Mouse (Mus musculus) embryonic fibroblast, embryonic 13.5 days (primary cell): ENCODE measurements at regions not wholly inside any gene's neighbourhood (a gene's known extent, or its start where the extent isn't known, plus 50 kb on each side); places are given as distances from the start of the nearest gene placed in this dataset.
A peak's percentile ranks its signal among the peaks of the same experiment; 100 is the strongest.

ENCODE experiments used
- H3K27ac ChIP-seq: 2 replicates; pipeline ENCODE4 v1.5.1; 2012; ENCODE audit warnings: low read length, control low read depth, inconsistent platforms; ENCODE audit not compliant: insufficient read depth
- H3K4me1 ChIP-seq: 2 replicates; pipeline ENCODE4 v1.6.1; 2011; ENCODE audit warnings: low read length; ENCODE audit not compliant: control insufficient read depth, insufficient read depth
- H3K4me3 ChIP-seq: 2 replicates; pipeline ENCODE4 v1.5.1; 2011; ENCODE audit warnings: mild to moderate bottlenecking, control low read depth, low read length; ENCODE audit not compliant: insufficient read depth
- CTCF ChIP-seq: IDR thresholded peaks from 2 replicates; pipeline ENCODE4 v1.5.1; 2011; ENCODE audit warnings: mild to moderate bottlenecking, control low read depth, low read length, moderate library complexity, borderline replicate concordance; ENCODE audit not compliant: insufficient read depth
- POLR2A ChIP-seq: IDR thresholded peaks from 2 replicates; pipeline ENCODE4 v1.6.1; 2011; ENCODE audit warnings: low read depth, mild to moderate bottlenecking, control low read depth, low read length, moderate library complexity

GRCm38 (mm10) chr15:63166411-63166810 lies 678.6 kb downstream of the Gsdmc2 start:
- H3K4me3 ChIP-seq: no peak overlapping the region
- H3K27ac ChIP-seq: no peak overlapping the region
- no peak for TF ChIP-seq CTCF
- no peak for TF ChIP-seq POLR2A
- H3K4me1 ChIP-seq: no peaks in the 10 kb centered on the region; the same call in 1 of the 2 replicates

GRCm38 (mm10) chr15:63163550-63164279 lies 681.3 kb downstream of the Gsdmc2 start:
- Histone ChIP-seq H3K4me3 (no peak overlapping the region), H3K27ac (no peak overlapping the region), H3K4me1 (no peaks in the 10 kb centered on the region; the same call in 1 of the 2 replicates)
- TF ChIP-seq CTCF (no peak), POLR2A (no peak)

GRCm38 (mm10) chr15:63162881-63163549 lies 682.0 kb downstream of the Gsdmc2 start:
- no peak overlapping the region for H3K27ac ChIP-seq

GRCm38 (mm10) chr15:63123123-63123688 lies 721.8 kb downstream of the Gsdmc2 start:
- no peak for TF ChIP-seq POLR2A
- no peak for TF ChIP-seq CTCF
- Histone ChIP-seq H3K27ac (no peak overlapping the region), H3K4me3 (no peak overlapping the region), H3K4me1 (no peaks in the 10 kb centered on the region)

More at GRCm38 (mm10) chr15:63162881-63163549, 682.0 kb downstream of the Gsdmc2 start:
- no peaks in the 10 kb centered on the region; the same call in 1 of the 2 replicates for H3K4me1 ChIP-seq
- TF ChIP-seq CTCF (no peak), POLR2A (no peak)
- H3K4me3 ChIP-seq: no peak overlapping the region

GRCm38 (mm10) chr15:63112918-63113317 lies 732.1 kb downstream of the Gsdmc2 start:
- no peak overlapping the region for H3K4me3 ChIP-seq
- TF ChIP-seq CTCF: no peak
- TF ChIP-seq POLR2A: no peak
- no peaks in the 10 kb centered on the region for H3K4me1 ChIP-seq
- no peak overlapping the region for H3K27ac ChIP-seq

DNA sequence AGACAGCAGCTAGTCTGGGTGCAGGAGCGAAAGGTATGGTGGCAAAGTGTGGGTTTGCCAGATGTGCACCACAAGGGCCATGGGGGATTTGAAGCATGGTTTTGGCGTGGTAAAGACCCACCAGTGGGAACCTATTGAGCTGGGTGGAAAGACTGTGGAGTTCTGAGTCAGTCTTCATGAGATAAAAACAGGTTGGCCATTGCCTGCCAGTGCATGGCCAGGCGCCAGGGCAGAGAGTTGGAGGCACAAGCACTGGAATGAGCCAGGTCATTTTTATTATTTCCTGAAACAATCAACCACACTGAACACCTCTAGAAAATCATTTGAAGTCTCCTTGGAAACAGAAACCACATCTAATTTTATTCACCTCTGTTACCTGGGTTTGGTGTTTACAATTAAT lies 744.9 kb downstream of the Gsdmc2 start:
- TF ChIP-seq CTCF: no peak
- no peak for TF ChIP-seq POLR2A
- H3K27ac ChIP-seq: no peak overlapping the region
- no peak overlapping the region for H3K4me3 ChIP-seq
- H3K4me1 ChIP-seq: no peaks in the 10 kb centered on the region

GRCm38 (mm10) chr15:63081972-63082371 lies 763.0 kb downstream of the Gsdmc2 start:
- Histone ChIP-seq H3K27ac (no peak overlapping the region), H3K4me1 (no peaks in the 10 kb centered on the region), H3K4me3 (no peak overlapping the region)
- no peak for TF ChIP-seq CTCF
- TF ChIP-seq POLR2A: no peak

DNA sequence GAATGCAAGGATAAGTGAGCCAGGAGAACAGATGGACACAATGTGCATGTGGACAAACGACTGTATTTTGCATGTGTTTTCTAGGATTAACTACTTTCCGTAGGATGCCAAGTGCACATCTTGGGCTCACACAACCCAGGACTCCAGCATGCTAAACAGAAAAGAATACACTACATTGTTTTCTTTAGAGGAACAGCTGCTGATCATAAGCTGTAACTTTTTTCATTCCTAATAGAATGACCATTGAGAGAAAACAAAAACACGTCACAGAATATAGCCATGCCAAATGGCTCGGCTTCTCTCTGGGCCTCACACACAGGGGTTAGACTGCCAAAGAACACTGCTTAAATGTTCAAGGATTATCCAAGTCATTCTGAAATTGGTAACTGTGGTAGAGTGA lies 765.2 kb downstream of the Gsdmc2 start:
- no peak for TF ChIP-seq POLR2A
- TF ChIP-seq CTCF: no peak
- Histone ChIP-seq H3K27ac (no peak overlapping the region), H3K4me1 (no peaks in the 10 kb centered on the region), H3K4me3 (no peak overlapping the region)

GRCm38 (mm10) chr15:63071921-63072320 lies 773.1 kb downstream of the Gsdmc2 start:
- TF ChIP-seq POLR2A: no peak
- no peak for TF ChIP-seq CTCF
- no peak overlapping the region for H3K27ac ChIP-seq
- no peak overlapping the region for H3K4me3 ChIP-seq
- no peaks in the 10 kb centered on the region; the same call in 1 of the 2 replicates for H3K4me1 ChIP-seq

DNA sequence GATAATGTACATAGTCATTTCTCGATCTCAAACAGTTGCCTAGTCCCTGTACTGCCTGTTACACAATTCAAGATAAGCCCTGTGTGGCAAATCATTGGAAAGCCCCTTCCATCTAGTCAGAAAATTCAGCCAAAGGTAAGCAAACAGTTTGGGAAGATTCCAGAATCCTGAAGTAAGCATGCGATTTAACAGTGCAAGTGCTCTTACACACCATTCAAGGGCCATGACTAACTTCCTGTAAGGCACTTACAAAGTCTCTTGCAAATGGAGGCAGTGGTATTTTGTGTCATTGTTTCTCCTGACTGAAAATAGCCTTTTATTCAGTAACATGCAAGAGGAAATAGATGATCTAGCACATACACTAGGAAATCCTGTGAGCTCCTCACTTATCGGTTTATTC lies 777.9 kb downstream of the Gsdmc2 start:
- no peak for TF ChIP-seq POLR2A
- TF ChIP-seq CTCF: no peak
- peak overlapping the region; percentile 29; the same call in 1 of the 2 replicates for H3K27ac ChIP-seq
- H3K4me3 ChIP-seq: no peak overlapping the region
- peaks cover 7% of the 10 kb centered on the region for H3K4me1 ChIP-seq
